Mouse (Mus musculus) bone marrow macrophage, adult 2 months (primary cell): ENCODE results near the gene Cgas.

ENCODE experiments used
- CTCF ChIP-seq: IDR thresholded peaks from 2 replicates; pipeline ENCODE4 v1.5.1; 2012; ENCODE audit warnings: low read depth, mild to moderate bottlenecking, low read length, moderate library complexity
- POLR2A ChIP-seq: IDR thresholded peaks from 2 replicates; pipeline ENCODE4 v1.6.1; 2012; ENCODE audit warnings: mild to moderate bottlenecking, low read depth, low read length, borderline replicate concordance

DNA sequence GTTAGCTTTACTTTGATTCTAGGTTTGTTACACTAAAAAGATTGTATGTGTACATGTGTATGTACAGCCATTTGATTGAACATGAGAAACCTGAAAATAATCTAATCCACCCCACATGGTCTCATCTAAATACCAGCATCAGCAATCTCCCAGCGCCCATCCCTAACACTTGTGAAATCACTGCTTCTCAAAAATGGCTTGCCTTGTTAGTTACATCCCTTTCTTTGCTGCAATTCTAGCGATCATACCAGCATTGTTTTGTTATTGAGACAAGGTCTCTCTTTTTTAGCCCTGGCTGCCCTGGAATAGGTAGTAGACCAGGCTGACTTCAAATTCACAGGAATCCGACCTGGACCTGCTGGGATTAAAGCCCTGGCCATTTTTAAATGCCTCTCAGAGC is 39.3 kb upstream of the Cgas start:
- TF ChIP-seq CTCF (no peak), POLR2A (no peak)
